Mouse (Mus musculus) midbrain, embryonic 10.5 days (tissue): ENCODE results near the gene Fbxl19. TPM values are rescaled to one million over a fixed set of nuclear protein-coding genes. Genes with fewer than 3 reads are reported as not detected.
"Not testable (repeated sequence)": the region's sequence is repeated elsewhere in the genome, so short reads cannot be mapped to it uniquely, and the experiment has no call there.

Experiments used
- DNase-seq: peaks from one replicate; pipeline ENCODE4 v3.0.0-alpha.2; 2017; ENCODE audit warnings: low spot score
- H3K27ac ChIP-seq: fragments of 300-500 bp; sonication (generic); replicated peaks from 2 replicates; pipeline ENCODE4 v1.5.1; 2016; ENCODE audit warnings: mild to moderate bottlenecking
- H3K27me3 ChIP-seq: fragments of 300-500 bp; sonication (generic); 2 replicates; pipeline ENCODE4 v1.6.1; 2016; ENCODE audit warnings: low read depth, mild to moderate bottlenecking; ENCODE audit not compliant: poor library complexity, severe bottlenecking
- H3K36me3 ChIP-seq: fragments of 300-500 bp; sonication (generic); 2 replicates; pipeline ENCODE4 v1.6.1; 2016; ENCODE audit warnings: mild to moderate bottlenecking, moderate library complexity
- H3K4me1 ChIP-seq: fragments of 300-500 bp; sonication (generic); 2 replicates; pipeline ENCODE4 v1.6.1; 2016
- H3K4me3 ChIP-seq: fragments of 300-500 bp; sonication (generic); 2 replicates; pipeline ENCODE4 v1.5.1; 2016; ENCODE audit warnings: mild to moderate bottlenecking, moderate library complexity
- H3K9me3 ChIP-seq: fragments of 300-500 bp; sonication (generic); replicated peaks from 2 replicates; pipeline ENCODE4 v1.6.1; 2016; ENCODE audit warnings: mild to moderate bottlenecking
- WGBS: fragments of 180-500 bp; shearing (Covaris S2); methylation state at CpG from one replicate; pipeline ENCODE4 v1.1.7; 2016; 5-methylcytosine and 5-hydroxymethylcytosine counted together
- polyA plus RNA-seq: library from polyadenylated mRNA; unstranded; fragments of >200 nt; fragmentation: Nextera tagmentation; extraction: Ambion mirVana; gene quantifications from 2 replicates; pipeline ENCODE4 v1.2.1, GENCODE M21; 2016

Gene Fbxl19
- polyA plus RNA-seq, 1 experiment from 2014 or later = 8.3 TPM

- Histone ChIP-seq H3K4me3 (peak overlapping the region; percentile 16; the same call in 1 of the 2 replicates), H3K36me3 (peaks cover 5% of the 10 kb centered on the region), H3K27me3 (no peaks in the 10 kb centered on the region), H3K9me3 (no peaks in the 10 kb centered on the region), H3K4me1 (peaks cover 48% of the 10 kb centered on the region), H3K27ac (no peak overlapping the region)
- WGBS = 48% methylated on average over 9 of the region's 9 CpGs
- DNase-seq = peak; percentile 63
These were observed 29.5 kb downstream of the Fbxl19 start for GRCm38 (mm10) chr7:127773664-127774384.

GRCm38 (mm10) chr7:127775837-127776236 is 31.5 kb downstream of the Fbxl19 start:
- not testable (repeated sequence) for H3K27me3 ChIP-seq, H3K9me3 ChIP-seq, DNase-seq
- Histone ChIP-seq H3K36me3 (peaks cover 25% of the 10 kb centered on the region), H3K4me3 (peak overlapping the region; percentile 97), H3K27ac (peak overlapping the region; percentile 100), H3K4me1 (peaks cover 28% of the 10 kb centered on the region)
- 77% methylated on average over 7 of the region's 7 CpGs for WGBS

GRCm38 (mm10) chr7:127776426-127776825 is 32.1 kb downstream of the Fbxl19 start, which contains the start of gene Setd1a:
Setd1a (plus strand) TSS chr7:127776670.
- H3K4me3 ChIP-seq = peak within 1 kb of the TSS; percentile 97
- H3K27ac ChIP-seq = peak within 1 kb of the TSS; percentile 100
- under 1% methylated on average over 23 of the region's 23 CpGs for WGBS
- DNase-seq = peak; percentile 85
- H3K36me3 ChIP-seq = peaks cover 31% of the 10 kb centered on the region
- H3K4me1 ChIP-seq = peaks cover 22% of the 10 kb centered on the region
- no peaks in the 10 kb centered on the region for H3K27me3 ChIP-seq
- no peaks in the 10 kb centered on the region for H3K9me3 ChIP-seq

- H3K4me1 ChIP-seq = peaks cover 21% of the 10 kb centered on the region
- under 1% methylated on average over 69 of the region's 70 CpGs for WGBS
- H3K27ac ChIP-seq = peak overlapping the region; percentile 100
- H3K4me3 ChIP-seq = peak overlapping the region; percentile 97
- peaks cover 36% of the 10 kb centered on the region for H3K36me3 ChIP-seq
- H3K27me3 ChIP-seq = no peaks in the 10 kb centered on the region
- no peaks in the 10 kb centered on the region for H3K9me3 ChIP-seq
- DNase-seq = peak; percentile 95
These were observed 32.6 kb downstream of the Fbxl19 start for GRCm38 (mm10) chr7:127776878-127777473.

- Histone ChIP-seq H3K4me3 (peak overlapping the region; percentile 97), H3K4me1 (peaks cover 21% of the 10 kb centered on the region), H3K27me3 (no peaks in the 10 kb centered on the region), H3K27ac (peak overlapping the region; percentile 100), H3K36me3 (peaks cover 43% of the 10 kb centered on the region), H3K9me3 (no peaks in the 10 kb centered on the region)
- peak; percentile 79 for DNase-seq
- 4% methylated on average over 60 of the region's 66 CpGs for WGBS
These were observed 33.3 kb downstream of the Fbxl19 start for GRCm38 (mm10) chr7:127777474-127778266.

- no peak for DNase-seq
- peak overlapping the region; percentile 100 for H3K27ac ChIP-seq
These were observed 34.0 kb downstream of the Fbxl19 start for GRCm38 (mm10) chr7:127778350-127778749.

GRCm38 (mm10) chr7:127785308-127785707 is 41.0 kb downstream of the Fbxl19 start, which contains the start of gene Gm49388:
Gm49388 (plus strand) TSS chr7:127785608.
- Histone ChIP-seq H3K4me1 (no peaks in the 10 kb centered on the region), H3K9me3 (no peaks in the 10 kb centered on the region), H3K4me3 (no peak within 1 kb of the TSS), H3K27ac (no peak within 1 kb of the TSS), H3K36me3 (peaks cover 99% of the 10 kb centered on the region), H3K27me3 (no peaks in the 10 kb centered on the region)
- WGBS = 95% methylated on average over 7 of the region's 7 CpGs
- no peak for DNase-seq

More at GRCm38 (mm10) chr7:127778350-127778749, 34.0 kb downstream of the Fbxl19 start:
- no peaks in the 10 kb centered on the region for H3K9me3 ChIP-seq
- peak overlapping the region; percentile 97 for H3K4me3 ChIP-seq
- H3K27me3 ChIP-seq = no peaks in the 10 kb centered on the region
- peaks cover 21% of the 10 kb centered on the region for H3K4me1 ChIP-seq
- H3K36me3 ChIP-seq = peaks cover 49% of the 10 kb centered on the region
- WGBS = 78% methylated on average over 4 of the region's 4 CpGs

GRCm38 (mm10) chr7:127797076-127797845 is 52.9 kb downstream of the Fbxl19 start:
- no peak overlapping the region for H3K27ac ChIP-seq
- DNase-seq = no peak
- H3K27me3 ChIP-seq = no peaks in the 10 kb centered on the region
- H3K4me3 ChIP-seq = no peak overlapping the region
- 97% methylated on average over 23 of the region's 23 CpGs for WGBS
- H3K4me1 ChIP-seq = peaks cover 8% of the 10 kb centered on the region
- H3K36me3 ChIP-seq = peaks cover 95% of the 10 kb centered on the region
- no peaks in the 10 kb centered on the region for H3K9me3 ChIP-seq

GRCm38 (mm10) chr7:127798591-127798990 is 54.2 kb downstream of the Fbxl19 start:
- no peaks in the 10 kb centered on the region for H3K27me3 ChIP-seq
- H3K9me3 ChIP-seq = no peaks in the 10 kb centered on the region
- 87% methylated on average over 4 of the region's 4 CpGs for WGBS
- H3K4me3 ChIP-seq = no peak overlapping the region
- DNase-seq = no peak
- H3K4me1 ChIP-seq = peaks cover 8% of the 10 kb centered on the region
- no peak overlapping the region for H3K27ac ChIP-seq
- peaks cover 93% of the 10 kb centered on the region for H3K36me3 ChIP-seq

- Histone ChIP-seq H3K4me3 (no peak overlapping the region), H3K36me3 (peaks cover 87% of the 10 kb centered on the region), H3K27ac (no peak overlapping the region), H3K4me1 (peaks cover 8% of the 10 kb centered on the region), H3K9me3 (no peaks in the 10 kb centered on the region), H3K27me3 (no peaks in the 10 kb centered on the region)
- no peak for DNase-seq
- 92% methylated on average over 13 of the region's 13 CpGs for WGBS
These were observed 54.9 kb downstream of the Fbxl19 start for GRCm38 (mm10) chr7:127799211-127799610.

- Histone ChIP-seq H3K27me3 (no peaks in the 10 kb centered on the region), H3K36me3 (peaks cover 86% of the 10 kb centered on the region), H3K4me3 (no peak overlapping the region), H3K9me3 (no peaks in the 10 kb centered on the region), H3K27ac (no peak overlapping the region), H3K4me1 (peaks cover 8% of the 10 kb centered on the region)
- 100% methylated on average over 1 of the region's 1 CpGs for WGBS
- DNase-seq = no peak
These were observed 55.4 kb downstream of the Fbxl19 start for GRCm38 (mm10) chr7:127799738-127800137.

- peak; percentile 90 for DNase-seq
- Histone ChIP-seq H3K9me3 (no peaks in the 10 kb centered on the region), H3K36me3 (peaks cover 83% of the 10 kb centered on the region), H3K27ac (no peak within 1 kb of the TSS), H3K4me1 (peaks cover 8% of the 10 kb centered on the region), H3K27me3 (no peaks in the 10 kb centered on the region), H3K4me3 (0 out of 2 replicates have a peak within 1 kb of the TSS, but pooled peaks have one; percentile 23)
- WGBS = 27% methylated on average over 6 of the region's 6 CpGs
These were observed 56.2 kb downstream of the Fbxl19 start, which contains the start of gene Hsd3b7 for GRCm38 (mm10) chr7:127800435-127801009. Hsd3b7 (plus strand) TSS chr7:127800604.
